Mouse (Mus musculus): ENCODE data around the gene Cyth1.

The Cyth1 gene

GRCm38 (mm10) chr11:118156480-118157060 is 91.8 kb downstream of the Cyth1 start:
- no peak for DNase-seq (ENCODE audit: low read depth, low spot score)

- DNase-seq (ENCODE audit: low read depth, low spot score): no peak
Observed at GRCm38 (mm10) chr11:118152964-118153363, 95.4 kb downstream of the Cyth1 start.

- no peak for DNase-seq (ENCODE audit: low read depth, low spot score)
Observed at GRCm38 (mm10) chr11:118151423-118152180, 96.8 kb downstream of the Cyth1 start.

GRCm38 (mm10) chr11:118150115-118150701 is 98.2 kb downstream of the Cyth1 start:
- DNase-seq (ENCODE audit: low read depth, low spot score): no peak

- DNase-seq (ENCODE audit: low read depth, low spot score): no peak
Observed at GRCm38 (mm10) chr11:118147877-118148637, 100.3 kb downstream of the Cyth1 start.

- DNase-seq (ENCODE audit: low read depth, low spot score): no peak
Observed at GRCm38 (mm10) chr11:118146446-118146845, 101.9 kb downstream of the Cyth1 start.

GRCm38 (mm10) chr11:118145771-118146351 is 102.5 kb downstream of the Cyth1 start:
- no peak for DNase-seq (ENCODE audit: low read depth, low spot score)

- no peak for DNase-seq (ENCODE audit: low read depth, low spot score)
Observed at GRCm38 (mm10) chr11:118145092-118145491, 103.3 kb downstream of the Cyth1 start.

- DNase-seq (ENCODE audit: low read depth, low spot score): no peak
Observed at GRCm38 (mm10) chr11:118143731-118144130, 104.7 kb downstream of the Cyth1 start.

- no peak for DNase-seq (ENCODE audit: low read depth, low spot score)
Observed at GRCm38 (mm10) chr11:118142547-118143165, 105.7 kb downstream of the Cyth1 start.

- no peak for DNase-seq (ENCODE audit: low read depth, low spot score)
Observed at GRCm38 (mm10) chr11:118140771-118141565, 107.4 kb downstream of the Cyth1 start.

- DNase-seq (ENCODE audit: low read depth, low spot score): no peak
Observed at GRCm38 (mm10) chr11:118138347-118138746, 110.0 kb downstream of the Cyth1 start.

GRCm38 (mm10) chr11:118136172-118136632 is 112.2 kb downstream of the Cyth1 start:
- no peak for DNase-seq (ENCODE audit: low read depth, low spot score)

GRCm38 (mm10) chr11:118135271-118135670 is 113.1 kb downstream of the Cyth1 start:
- no peak for DNase-seq (ENCODE audit: low read depth, low spot score)

GRCm38 (mm10) chr11:118133752-118134169 is 114.6 kb downstream of the Cyth1 start:
- no peak for DNase-seq (ENCODE audit: low read depth, low spot score)

GRCm38 (mm10) chr11:118133133-118133751 is 115.2 kb downstream of the Cyth1 start:
- DNase-seq (ENCODE audit: low read depth, low spot score): no peak

- DNase-seq (ENCODE audit: low read depth, low spot score): no peak
Observed at GRCm38 (mm10) chr11:118132136-118132535, 116.3 kb downstream of the Cyth1 start.

- no peak for DNase-seq (ENCODE audit: low read depth, low spot score)
Observed at GRCm38 (mm10) chr11:118130534-118130933, 117.9 kb downstream of the Cyth1 start, which contains the start of gene Dnah17. Gene Dnah17, minus strand, starts transcription at chr11:118130634.

GRCm38 (mm10) chr11:118129812-118130211 is 118.6 kb downstream of the Cyth1 start:
- no peak for DNase-seq (ENCODE audit: low read depth, low spot score)

- no peak for DNase-seq (ENCODE audit: low read depth, low spot score)
Observed at GRCm38 (mm10) chr11:118121592-118121991, 126.8 kb downstream of the Cyth1 start.

Data from c-Kit-negative CD71-positive TER-119-positive erythroid progenitor cells, embryonic 14.5 days (primary cell).